Mouse (Mus musculus): Measurements from ENCODE around the gene Ets1.

DNA sequence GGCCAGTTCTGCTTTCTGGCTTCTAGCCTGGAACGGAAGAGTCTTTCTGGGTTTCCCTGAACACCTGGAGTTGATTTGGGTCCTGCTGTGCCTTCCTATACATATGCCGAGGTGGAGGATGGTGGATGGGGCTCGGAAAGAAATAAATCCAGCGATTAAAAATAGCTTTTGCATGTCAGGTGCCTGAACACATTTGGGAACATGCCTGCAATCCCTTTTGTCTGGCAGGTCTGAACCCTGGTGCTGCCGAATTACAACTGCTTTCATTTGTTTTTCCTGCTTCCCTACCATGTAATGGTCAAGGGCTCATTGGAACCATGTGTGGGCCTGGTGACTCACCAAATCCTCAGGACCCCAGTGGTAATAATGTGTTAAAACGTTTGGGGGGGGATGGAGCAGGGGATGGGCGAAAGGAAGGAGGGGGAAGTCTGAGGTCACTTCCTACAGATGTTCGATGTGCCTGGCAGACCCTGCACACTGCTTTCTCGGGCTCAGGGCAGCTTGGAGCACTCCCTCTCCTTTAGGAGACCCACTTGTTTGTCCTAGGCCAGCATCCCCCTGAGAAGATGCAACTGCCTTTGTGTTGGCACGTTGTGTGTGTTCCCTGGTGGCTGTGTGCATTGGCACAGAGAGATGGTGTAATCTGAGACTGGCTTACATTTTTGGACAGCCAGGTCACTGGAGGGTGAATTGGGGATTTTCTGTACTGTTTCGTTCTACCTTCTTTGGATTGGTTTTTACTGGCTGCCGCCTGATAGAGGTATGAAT, 84.4 kb downstream of the Ets1 start:
- no peak for TF ChIP-seq CTCF (IDR thresholded peaks at IDR 0.05; ENCODE audit: control insufficient read depth, insufficient read depth, low read length)
- no peak for TF ChIP-seq POLR2A (IDR thresholded peaks at IDR 0.05; ENCODE audit: borderline replicate concordance, control insufficient read depth, low read depth, low read length)

Measured in bone marrow, adult 2 months (tissue).